Mouse (Mus musculus) gastrocnemius, postnatal 10 days (tissue): Measurements from ENCODE around the gene Ccdc9b. TPM values are rescaled to one million over a fixed set of nuclear protein-coding genes. Genes with fewer than 3 reads are reported as not detected.

Source experiments
- DNase-seq: peaks from one replicate; pipeline ENCODE4 v3.0.0; 2021; ENCODE audit warnings: mixed read lengths
- total RNA-seq, 2 experiments: library from RNA; stranded (reverse); gene quantifications; 2 replicates each; pipeline ENCODE4 v1.2.3; 2021

Gene Ccdc9b
- total RNA-seq, 2 experiments from 2014 or later, result 5.7 to 8.5 TPM

- DNase-seq, result no peak
Observed at GRCm38 (mm10) chr2:118778418-118778817, 16.0 kb upstream of the Ccdc9b start.

GRCm38 (mm10) chr2:118776295-118776694 lies 13.8 kb upstream of the Ccdc9b start:
- DNase-seq, result no peak

DNA sequence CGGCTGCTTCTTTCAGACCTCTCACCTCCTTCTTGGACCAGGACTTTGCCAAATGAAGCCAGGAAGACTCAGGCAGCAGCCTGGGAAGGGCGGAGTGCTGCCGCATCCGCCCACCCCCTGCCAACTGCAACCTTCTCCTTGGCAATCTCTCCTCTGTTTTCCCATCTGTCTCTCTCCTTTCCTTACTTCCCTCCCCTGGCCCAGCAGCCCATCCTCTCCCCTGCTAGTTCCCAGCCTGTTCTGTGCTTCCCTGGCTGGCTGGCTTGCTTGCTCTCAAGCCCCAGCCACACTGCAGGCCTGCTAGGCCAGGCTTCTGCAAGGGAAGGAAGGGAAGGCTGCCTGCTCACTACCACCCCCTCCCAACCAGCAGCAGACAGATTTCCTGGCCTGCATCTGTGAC lies 13.4 kb upstream of the Ccdc9b start:
- no peak for DNase-seq

DNA sequence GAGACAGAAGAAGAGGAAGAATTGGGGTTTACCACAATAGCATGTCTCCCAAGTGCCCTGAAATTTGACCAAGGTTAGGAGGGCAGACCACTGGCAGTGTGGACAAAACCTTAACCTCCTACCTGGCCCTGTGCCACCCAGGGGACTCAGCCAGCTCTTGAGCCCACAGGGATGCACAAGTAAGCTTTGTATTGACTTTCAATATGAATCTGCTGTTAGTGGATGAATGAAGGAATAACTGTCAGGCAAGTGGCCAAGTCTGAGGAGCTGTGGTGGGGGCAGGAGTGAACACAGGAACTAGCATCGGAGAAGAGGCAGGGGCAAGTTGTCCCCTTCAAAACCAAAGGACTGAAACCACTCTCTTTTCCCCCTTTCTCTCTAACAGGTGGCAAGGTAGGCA lies 12.9 kb upstream of the Ccdc9b start:
- DNase-seq, result no peak

DNA sequence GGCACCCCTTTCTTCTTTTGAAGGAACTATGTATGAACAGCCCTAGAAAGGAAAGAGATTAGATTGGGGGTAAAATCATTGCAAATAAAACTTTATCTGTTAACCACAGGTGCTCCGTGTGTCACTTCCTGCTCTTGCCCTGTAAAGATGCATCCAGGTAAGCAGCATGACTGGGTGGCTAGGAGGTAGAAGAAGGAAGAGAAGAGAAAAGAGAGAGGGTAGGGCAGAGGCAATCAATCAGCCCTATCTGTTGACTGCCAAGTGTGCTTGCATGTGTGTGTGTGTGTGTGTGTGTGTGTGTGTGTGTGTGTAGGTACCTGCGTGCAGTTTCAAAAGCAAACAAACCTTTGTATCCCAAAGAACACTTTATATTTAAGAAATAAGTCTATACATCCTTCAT lies 12.1 kb upstream of the Ccdc9b start:
- DNase-seq, result no peak

DNA sequence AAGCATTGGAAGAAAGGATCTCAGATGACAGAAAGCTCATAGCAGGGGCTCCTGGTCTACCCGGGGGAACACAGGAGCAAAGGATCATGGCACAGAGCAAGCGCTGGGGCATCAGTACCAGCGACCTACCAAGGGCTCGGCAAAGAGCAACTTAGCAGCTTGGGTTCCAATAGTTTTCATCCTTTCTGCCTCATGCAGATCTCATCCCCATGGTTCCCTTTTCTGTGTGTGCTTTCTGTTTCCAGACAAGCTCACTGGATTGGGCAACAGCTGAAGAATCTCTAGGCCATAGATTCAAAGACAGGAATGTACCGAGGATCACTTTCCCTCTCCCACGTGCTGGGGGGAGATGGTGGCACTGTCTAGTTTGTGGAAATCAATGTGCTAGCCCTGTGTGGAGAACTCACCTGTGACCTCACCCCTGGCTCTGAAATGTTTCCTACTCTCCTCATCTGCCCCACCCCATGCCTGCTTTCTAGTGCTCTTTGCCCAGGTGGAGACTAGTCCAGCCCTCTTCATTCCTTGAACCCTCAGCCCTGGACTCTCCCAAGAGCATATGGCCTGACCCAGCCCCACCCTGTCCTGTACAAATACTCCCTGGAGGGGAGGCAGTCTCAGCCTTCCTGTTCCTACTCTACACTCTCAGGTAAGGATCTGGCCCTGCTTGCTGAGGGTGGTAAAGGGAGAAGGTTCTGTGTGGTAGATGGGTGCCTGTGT lies 9.9 kb upstream of the Ccdc9b start, which contains the start of gene Phgr1:
TSS of gene Phgr1 (plus strand) at position 612 of the 717 bp plus-strand sequence.
- no peak for DNase-seq

- DNase-seq, result no peak
Observed at GRCm38 (mm10) chr2:118766041-118767033, 3.9 kb upstream of the Ccdc9b start.

GRCm38 (mm10) chr2:118764875-118765274 lies 2.4 kb upstream of the Ccdc9b start:
- DNase-seq, result no peak

- DNase-seq, result no peak
Observed at GRCm38 (mm10) chr2:118764094-118764831, 1.8 kb upstream of the Ccdc9b start.

DNA sequence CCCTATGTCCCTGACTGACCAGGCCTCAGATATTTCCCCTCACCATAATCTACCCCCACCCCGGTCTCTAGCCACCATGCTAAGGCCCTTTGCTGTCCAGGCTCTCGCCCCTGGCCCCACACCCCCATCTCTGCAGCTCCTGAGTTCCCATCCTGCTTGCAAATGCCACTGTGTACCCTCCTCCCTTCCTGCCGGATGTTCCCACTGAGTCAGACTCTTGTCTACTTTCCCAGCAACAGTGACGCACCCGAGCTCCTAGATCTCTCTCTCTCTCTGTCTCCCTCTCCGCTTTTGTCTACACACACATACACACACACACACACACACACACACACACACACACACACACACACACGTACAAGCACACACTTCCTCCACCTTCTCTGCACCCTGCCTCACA lies 1.0 kb upstream of the Ccdc9b start:
- DNase-seq, result no peak

GRCm38 (mm10) chr2:118762784-118763148 lies 305 bp upstream of the Ccdc9b start:
- no peak for DNase-seq

GRCm38 (mm10) chr2:118761358-118761757 lies 1.1 kb downstream of the Ccdc9b start:
- no peak for DNase-seq

GRCm38 (mm10) chr2:118760311-118761025 lies 2.0 kb downstream of the Ccdc9b start:
- DNase-seq, result no peak

- DNase-seq, result no peak
Observed at GRCm38 (mm10) chr2:118759828-118760227, 2.6 kb downstream of the Ccdc9b start.

DNA sequence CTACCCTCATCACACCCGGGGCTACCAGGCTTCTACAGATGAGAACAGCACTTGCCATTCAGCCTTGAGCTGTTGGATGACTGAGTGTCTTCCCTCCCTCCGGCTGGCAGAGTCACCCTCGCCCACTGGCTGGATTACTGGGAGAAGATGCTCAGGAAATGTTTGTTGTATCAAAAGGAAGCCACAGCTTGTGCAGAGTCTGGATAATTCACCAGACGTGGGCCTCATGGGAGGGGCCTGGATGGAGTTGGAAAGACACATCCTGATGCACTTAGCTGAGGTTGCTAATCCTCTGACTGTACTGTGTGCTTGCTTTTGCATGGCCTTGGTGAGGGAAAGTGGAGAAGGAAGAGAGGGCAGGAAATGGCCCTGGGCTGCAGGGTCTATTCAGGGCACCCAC lies 6.4 kb downstream of the Ccdc9b start:
- DNase-seq, result no peak

DNA sequence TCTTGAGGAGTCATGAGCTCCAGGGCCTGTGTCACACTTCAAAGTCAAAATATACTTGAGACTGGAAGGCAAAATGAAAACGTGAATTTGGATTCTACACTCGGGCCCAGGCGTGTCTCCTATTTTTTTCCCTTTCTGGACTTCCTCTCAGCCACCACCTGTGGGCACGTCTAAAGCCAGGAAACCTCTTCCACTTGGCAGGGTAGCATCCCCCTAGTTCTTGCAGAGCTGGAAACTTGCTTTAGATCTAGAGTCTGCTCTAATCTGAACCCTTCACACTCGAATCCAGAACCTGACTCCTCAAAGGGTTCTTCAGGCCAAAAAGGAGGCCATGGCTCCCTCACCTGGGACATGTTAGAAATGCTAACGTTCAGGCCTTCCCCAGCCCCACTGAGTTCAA lies 7.1 kb downstream of the Ccdc9b start:
- no peak for DNase-seq

DNA sequence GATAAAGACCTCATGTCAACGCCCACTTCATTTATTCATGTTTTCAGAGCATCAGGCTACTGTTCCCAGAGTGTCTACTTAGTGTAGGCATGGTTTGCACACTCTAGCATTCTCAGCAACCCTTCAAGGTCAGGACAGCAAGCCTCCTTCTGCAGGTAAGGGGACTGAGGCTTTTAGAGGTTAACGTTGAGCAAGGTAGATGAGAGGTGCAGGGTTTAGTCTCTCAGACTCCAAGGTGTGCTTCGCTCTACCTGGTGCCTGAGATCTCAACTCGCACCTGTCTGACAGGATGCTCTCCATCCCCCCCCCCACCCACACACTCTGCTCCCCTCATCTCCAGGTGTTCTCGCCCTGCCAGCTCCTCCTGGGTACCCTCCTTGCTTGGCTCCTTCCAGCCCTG lies 8.3 kb downstream of the Ccdc9b start:
- no peak for DNase-seq

- DNase-seq, result no peak
Observed at GRCm38 (mm10) chr2:118752792-118753108, 9.7 kb downstream of the Ccdc9b start.

DNA sequence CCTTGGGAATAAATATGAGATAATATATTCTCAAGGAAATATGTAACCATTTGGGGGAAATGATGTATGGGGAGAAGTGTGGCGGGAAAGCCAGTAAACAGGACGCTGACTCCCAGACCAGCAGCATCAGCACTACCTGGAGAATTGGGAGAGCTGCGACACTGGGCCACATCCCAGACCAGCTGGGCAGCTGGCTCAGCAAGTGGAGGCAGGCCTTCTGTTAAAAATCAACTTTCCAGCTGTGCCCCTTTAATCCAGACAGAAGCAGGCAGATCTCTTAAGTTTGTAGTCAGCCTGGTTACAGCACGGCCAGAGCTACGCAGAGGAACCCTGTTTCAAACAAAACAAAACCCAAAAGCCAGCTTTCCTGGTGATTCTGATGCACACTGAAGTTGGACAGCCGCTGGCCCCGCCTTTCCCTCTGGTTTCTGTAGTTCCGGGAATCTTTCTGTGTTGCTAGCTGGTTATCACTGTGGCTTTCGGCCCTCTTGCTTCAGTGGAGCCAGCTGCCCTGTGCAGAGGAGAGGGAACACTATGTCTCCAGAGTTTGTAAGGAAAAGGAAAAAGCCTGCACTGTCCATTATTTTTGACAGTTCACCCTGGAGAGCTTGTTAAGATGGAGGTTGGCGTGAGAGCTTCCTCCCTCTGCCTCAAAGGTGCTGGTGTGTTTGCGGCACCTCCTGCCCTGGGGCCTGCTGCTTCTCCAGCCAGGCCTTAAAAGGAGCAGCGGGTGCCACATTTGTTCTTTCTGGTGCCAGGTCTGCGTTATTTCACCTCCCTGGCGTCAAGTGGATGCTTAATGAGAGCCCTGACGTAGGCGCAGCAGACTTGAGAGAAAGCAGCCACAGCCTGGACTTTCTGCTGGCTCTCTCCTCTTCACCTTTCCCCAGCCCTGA lies 10.3 kb downstream of the Ccdc9b start:
- no peak for DNase-seq

GRCm38 (mm10) chr2:118750476-118750875 lies 12.0 kb downstream of the Ccdc9b start:
- DNase-seq, result no peak

DNA sequence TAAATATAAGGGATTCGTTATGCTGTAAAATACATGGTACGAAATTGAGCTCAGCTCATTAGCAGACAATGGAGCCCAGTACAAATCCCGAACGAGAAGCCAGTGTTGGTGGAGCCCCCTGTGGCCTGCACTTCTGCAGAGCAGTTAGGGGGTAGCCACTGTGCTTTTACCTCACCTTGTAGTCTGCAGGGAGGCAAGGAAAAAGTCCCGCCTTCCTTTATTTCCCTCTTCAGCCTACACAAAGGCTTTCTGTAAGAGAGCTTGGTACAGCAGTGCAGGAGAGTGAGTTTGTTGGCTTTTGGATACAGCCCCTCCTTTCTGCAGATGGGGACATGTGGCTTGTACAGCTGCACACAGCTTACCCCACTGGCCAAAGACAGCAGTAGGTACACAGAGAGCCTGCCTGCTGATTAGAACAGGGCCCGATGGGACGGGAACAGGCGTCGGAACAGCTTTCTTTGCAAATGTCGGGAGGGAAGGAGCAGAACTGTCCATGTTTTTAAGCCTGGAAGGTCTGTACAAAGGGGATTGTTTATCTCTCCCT lies 13.0 kb downstream of the Ccdc9b start:
- DNase-seq, result no peak
